Mouse (Mus musculus): ENCODE measurements at regions not wholly inside any gene's neighbourhood (a gene's known extent, or its start where the extent isn't known, plus 50 kb on each side); places are given as distances from the start of the nearest gene placed in this dataset.

- DNase-seq = no peak
Measured at GRCm38 (mm10) chr5:75880088-75880684, 98.1 kb downstream of the Kdr start.

GRCm38 (mm10) chr5:75878361-75878760 is 99.9 kb downstream of the Kdr start:
- peak; percentile 23 to 33 for DNase-seq

GRCm38 (mm10) chr5:75877609-75877971 is 100.7 kb downstream of the Kdr start:
- no peak for DNase-seq

- peak; percentile 31 to 36 for DNase-seq
Measured at GRCm38 (mm10) chr5:75876871-75877608, 101.2 kb downstream of the Kdr start.

- DNase-seq = peak; percentile 43 to 74
Measured at GRCm38 (mm10) chr5:75871120-75871519, 107.1 kb downstream of the Kdr start.

- no peak for DNase-seq
Measured at GRCm38 (mm10) chr5:75870666-75871065, 107.6 kb downstream of the Kdr start.

- DNase-seq = no peak
Measured at GRCm38 (mm10) chr5:75869535-75869934, 108.7 kb downstream of the Kdr start.

- DNase-seq = no peak
Measured at GRCm38 (mm10) chr5:75865096-75865495, 113.2 kb downstream of the Kdr start.

- no peak for DNase-seq
Measured at GRCm38 (mm10) chr5:75863358-75863757, 114.9 kb downstream of the Kdr start.

- peak in 1 of 2 experiments; percentile 49 for DNase-seq
Measured at GRCm38 (mm10) chr5:75862630-75862991, 115.6 kb downstream of the Kdr start.

GRCm38 (mm10) chr5:75861916-75862629 is 116.2 kb downstream of the Kdr start:
- no peak for DNase-seq

GRCm38 (mm10) chr5:75859316-75859836 is 118.9 kb downstream of the Kdr start:
- DNase-seq = no peak

- DNase-seq = no peak
Measured at GRCm38 (mm10) chr5:75850855-75851254, 127.4 kb downstream of the Kdr start.

GRCm38 (mm10) chr5:75847966-75848365 is 130.3 kb downstream of the Kdr start:
- DNase-seq = no peak

- no peak for DNase-seq
Measured at GRCm38 (mm10) chr5:75847341-75847740, 130.9 kb downstream of the Kdr start.

- DNase-seq = no peak
Measured at GRCm38 (mm10) chr5:75846016-75846415, 132.2 kb downstream of the Kdr start.

GRCm38 (mm10) chr5:75843807-75844206 is 134.5 kb downstream of the Kdr start:
- DNase-seq = no peak

GRCm38 (mm10) chr5:75840421-75840820 is 137.8 kb downstream of the Kdr start:
- no peak for DNase-seq

- peak; percentile 57 to 60 for DNase-seq
Measured at GRCm38 (mm10) chr5:75835556-75835961, 142.7 kb downstream of the Kdr start.

GRCm38 (mm10) chr5:75834766-75835555 is 143.3 kb downstream of the Kdr start:
- peak; percentile 18 to 21 for DNase-seq

- peak in 1 of 2 experiments; percentile 13 for DNase-seq
Measured at GRCm38 (mm10) chr5:75832341-75832740, 145.9 kb downstream of the Kdr start.

GRCm38 (mm10) chr5:75829850-75830625 is 148.2 kb downstream of the Kdr start:
- DNase-seq = no peak

Measured in kidney, adult 8-10 months (tissue).